7 mouse cellular contexts compared by ENCODE assay signal in genomic region chr9:114526581-114526980, GRCm38 (mm10). TPM values are rescaled to one million over a fixed set of nuclear protein-coding genes. Genes with fewer than 3 reads are reported as not detected.
DNase-seq lines count a peak whose midpoint lies in the region; ATAC-seq and TF ChIP-seq lines count a peak whose summit lies in the region.

No protein-coding gene starts in this region.

- ATAC-seq in heart, embryonic 13.5 days (ENCODE audit: extremely low read depth, insufficient number of reproducible peaks, low FRiP score, low TSS enrichment) = no peak; the same call in 1 of the 2 replicates
- no peak for ATAC-seq in liver, embryonic 12.5 days

- dilution Hi-C loops in CH12.LX (cut with MboI; ENCODE audit: extremely low pct_ligation_motif_present, extremely low pct_unique_long_range_greater_than_20kb, low sequenced_read_pairs) = no loop called here

- in situ Hi-C loops in CH12.LX (cut with MboI; ENCODE audit: low pct_ligation_motif_present, low pct_unique_long_range_greater_than_20kb, low sequenced_read_pairs) = no loop called here

- H3K9me3 ChIP-seq in CH12.LX (replicated peaks; ENCODE audit: low read length) = no peaks in the 10 kb centered on the region
- H3K9me3 ChIP-seq in heart, embryonic 13.5 days = no peaks in the 10 kb centered on the region
- H3K9me3 ChIP-seq in liver, embryonic 12.5 days (replicated peaks) = no peaks in the 10 kb centered on the region

- TF ChIP-seq POLR2A in CH12.LX (IDR thresholded peaks at IDR 0.05; ENCODE audit: low read depth, low read length) = no peak

- H3K27ac ChIP-seq in CH12.LX (ENCODE audit: insufficient read depth, low read depth) = no peak overlapping the region
- H3K27ac ChIP-seq in heart, embryonic 13.5 days (replicated peaks) = peak overlapping the region; percentile 58
- peak overlapping the region; percentile 71 for H3K27ac ChIP-seq in liver, embryonic 12.5 days

- no peak for TF ChIP-seq RAD21 in CH12.LX (IDR thresholded peaks at IDR 0.05; ENCODE audit: low read depth, low read length)

- peaks cover 10 to 28% of the 10 kb centered on the region in 2 experiments for H3K4me1 ChIP-seq in CH12.LX (ENCODE audit: control insufficient read depth in 1 of 2, insufficient read depth in 2 of 2)
- peaks cover 33% of the 10 kb centered on the region for H3K4me1 ChIP-seq in heart, embryonic 13.5 days
- H3K4me1 ChIP-seq in liver, embryonic 12.5 days = peaks cover 33% of the 10 kb centered on the region

- peak overlapping the region; percentile 48; the same call in 1 of the 2 replicates for H3K4me2 ChIP-seq in CH12.LX (ENCODE audit: insufficient read depth, low read depth, poor library complexity, severe bottlenecking)
- H3K4me2 ChIP-seq in heart, embryonic 13.5 days = peak overlapping the region; percentile 66
- peak overlapping the region; percentile 64 for H3K4me2 ChIP-seq in liver, embryonic 12.5 days

- no peaks in the 10 kb centered on the region for H3K27me3 ChIP-seq in CH12.LX (replicated peaks)
- no peaks in the 10 kb centered on the region for H3K27me3 ChIP-seq in heart, embryonic 13.5 days (replicated peaks)
- no peaks in the 10 kb centered on the region for H3K27me3 ChIP-seq in liver, embryonic 12.5 days (replicated peaks)

- no peak for TF ChIP-seq CTCF in CH12.LX (conservative IDR thresholded peaks at IDR 0.05 in 1 of 2, IDR thresholded peaks at IDR 0.05 in 1 of 2; ENCODE audit: low read depth in 2 of 2, low read length in 2 of 2)

- TF ChIP-seq EP300 in CH12.LX (IDR thresholded peaks at IDR 0.05; ENCODE audit: low read length) = no peak

- peak overlapping the region; percentile 29; the same call in 1 of the 2 replicates for H3K9ac ChIP-seq in CH12.LX (ENCODE audit: insufficient read depth, low read depth)
- H3K9ac ChIP-seq in heart, embryonic 13.5 days = peak overlapping the region; percentile 69
- no peak overlapping the region for H3K9ac ChIP-seq in liver, embryonic 12.5 days

- no peaks in the 10 kb centered on the region for H3K79me2 ChIP-seq in CH12.LX (replicated peaks; ENCODE audit: control insufficient read depth, extremely low read depth, insufficient read depth, poor library complexity, severe bottlenecking)

- WGBS in heart, embryonic 13.5 days = 16% methylated on average over 8 of the region's 8 CpGs
- 50% methylated on average over 8 of the region's 8 CpGs for WGBS in liver, embryonic 12.5 days (ENCODE audit: insufficient replicate concordance)

- H3K4me3 ChIP-seq in CH12.LX (replicated peaks in 1 of 3; ENCODE audit: low read depth in 2 of 3, low read length in 2 of 3, poor library complexity in 1 of 3) = peak overlapping the region in 1 of 3 experiments; percentile 44
- H3K4me3 ChIP-seq in heart, embryonic 13.5 days = peak overlapping the region; percentile 28
- H3K4me3 ChIP-seq in liver, embryonic 12.5 days = peak overlapping the region; percentile 19

- DNase-seq in 3T3-L1 (ENCODE audit: low read depth, low spot score) (peak; percentile 70), CH12.LX (ENCODE audit: extremely low read depth) (no peak)
- DNase-seq in cerebellum, postnatal 10 days = no peak
- no peak for DNase-seq in cerebellum, postnatal 36 days
- no peak for DNase-seq in right cerebral cortex, postnatal 10 days (ENCODE audit: low spot score in 2 of 2)

- H3K36me3 ChIP-seq in CH12.LX (replicated peaks in 1 of 2; ENCODE audit: control insufficient read depth in 1 of 2, insufficient read depth in 1 of 2, low read length in 1 of 2) = no peaks in the 10 kb centered on the region
- no peaks in the 10 kb centered on the region for H3K36me3 ChIP-seq in heart, embryonic 13.5 days
- no peaks in the 10 kb centered on the region for H3K36me3 ChIP-seq in liver, embryonic 12.5 days

TF ChIP-seq in CH12.LX, 34 proteins besides CTCF, POLR2A, EP300 and RAD21:
- TF ChIP-seq E2F4 (IDR thresholded peaks at IDR 0.05; ENCODE audit: insufficient replicate concordance, low read depth, low read length) = no peak
- no peak for TF ChIP-seq CHD2 (IDR thresholded peaks at IDR 0.05; ENCODE audit: low read length)
- no peak for TF ChIP-seq SMC3 (IDR thresholded peaks at IDR 0.05; ENCODE audit: low read depth, low read length)
- no peak for TF ChIP-seq USF1 (IDR thresholded peaks at IDR 0.05; ENCODE audit: low read depth, low read length)
- TF ChIP-seq MYC (IDR thresholded peaks at IDR 0.05; ENCODE audit: low read depth, low read length) = no peak
- TF ChIP-seq MAFK (IDR thresholded peaks at IDR 0.05; ENCODE audit: insufficient replicate concordance, low read length) = no peak
- TF ChIP-seq TBP (conservative IDR thresholded peaks at IDR 0.05; ENCODE audit: low read depth, low read length) = no peak
- TF ChIP-seq ZMIZ1 (IDR thresholded peaks at IDR 0.05; ENCODE audit: low read depth, low read length) = no peak
- TF ChIP-seq POLR2AphosphoS2 (IDR thresholded peaks at IDR 0.05; ENCODE audit: low read depth, low read length) = no peak
- TF ChIP-seq HCFC1 (IDR thresholded peaks at IDR 0.05; ENCODE audit: low read depth, low read length) = no peak
- no peak for TF ChIP-seq JUND (conservative IDR thresholded peaks at IDR 0.05; ENCODE audit: low read depth, low read length)
- no peak for TF ChIP-seq GABPA (IDR thresholded peaks at IDR 0.05; ENCODE audit: insufficient replicate concordance, low read depth, low read length)
- TF ChIP-seq NRF1 (IDR thresholded peaks at IDR 0.05; ENCODE audit: low read depth, low read length) = no peak

RNA-seq across cellular contexts. Expression of gene C130032M10Rik, which starts 11.1 kb away (rescaled TPM):
- total RNA-seq in CH12.LX (2012; rRNA removed) (not detected in 2 replicates), CH12.LX (2014; rRNA removed) (not detected in 2 replicates)
- polyA plus RNA-seq in CH12.LX (2012; ENCODE audit: insufficient read length, low read depth) = not detected in 2 replicates
- 0.89 and 1.0 TPM in 2 replicates for polyA plus RNA-seq in heart, embryonic 13.5 days (2015; fragmentation: Nextera tagmentation; extraction: Ambion mirVana)
- 0.18 and 0.22 TPM in 2 replicates for polyA plus RNA-seq in liver, embryonic 12.5 days (2016; fragmentation: Nextera tagmentation; extraction: Ambion mirVana)

RNA-seq across cellular contexts. Expression of gene Ccr4, which starts 21.9 kb away (rescaled TPM):
- 0.08 TPM in 2 replicates for total RNA-seq in CH12.LX (2012; rRNA removed)
- 0.36 and 0.55 TPM in 2 replicates for total RNA-seq in CH12.LX (2014; rRNA removed)
- polyA plus RNA-seq in CH12.LX (2012; ENCODE audit: insufficient read length, low read depth) = 0.65 and 0.74 TPM in 2 replicates
- polyA plus RNA-seq in heart, embryonic 13.5 days (2015; fragmentation: Nextera tagmentation; extraction: Ambion mirVana) = not detected in 2 replicates
- not detected in 2 replicates for polyA plus RNA-seq in liver, embryonic 12.5 days (2016; fragmentation: Nextera tagmentation; extraction: Ambion mirVana)

RNA-seq across cellular contexts. Expression of gene Trim71, which starts 37.6 kb away (rescaled TPM):
- total RNA-seq in CH12.LX (2012; rRNA removed) (under 0.01 and 0.04 TPM in 2 replicates), CH12.LX (2014; rRNA removed) (not detected in 2 replicates)
- polyA plus RNA-seq in CH12.LX (2012; ENCODE audit: insufficient read length, low read depth) = 0.03 TPM in 1 of 2 replicates, not detected in the other
- polyA plus RNA-seq in heart, embryonic 13.5 days (2015; fragmentation: Nextera tagmentation; extraction: Ambion mirVana) = 0.17 and 0.20 TPM in 2 replicates
- polyA plus RNA-seq in liver, embryonic 12.5 days (2016; fragmentation: Nextera tagmentation; extraction: Ambion mirVana) = 1.7 and 2.0 TPM in 2 replicates
